Mouse (Mus musculus) T-helper 1 cell (primary cell): Measurements from ENCODE around the gene Sctr.

Experiments
- in situ Hi-C: fragments of 300-600 bp; cut with MboI, MseI; formaldehyde crosslinking; loops from one replicate; pipeline ENCODE4 v1.15.1; 2025; ENCODE audit warnings: high pct_unique_total_duplicates

The Sctr gene

GRCm38 (mm10) chr1:120100456-120101226, 93.9 kb downstream of the Sctr start:
- in situ Hi-C loops = no loop called here

- in situ Hi-C loops = no loop called here
Observed at GRCm38 (mm10) chr1:120101227-120101609, 94.5 kb downstream of the Sctr start.

DNA sequence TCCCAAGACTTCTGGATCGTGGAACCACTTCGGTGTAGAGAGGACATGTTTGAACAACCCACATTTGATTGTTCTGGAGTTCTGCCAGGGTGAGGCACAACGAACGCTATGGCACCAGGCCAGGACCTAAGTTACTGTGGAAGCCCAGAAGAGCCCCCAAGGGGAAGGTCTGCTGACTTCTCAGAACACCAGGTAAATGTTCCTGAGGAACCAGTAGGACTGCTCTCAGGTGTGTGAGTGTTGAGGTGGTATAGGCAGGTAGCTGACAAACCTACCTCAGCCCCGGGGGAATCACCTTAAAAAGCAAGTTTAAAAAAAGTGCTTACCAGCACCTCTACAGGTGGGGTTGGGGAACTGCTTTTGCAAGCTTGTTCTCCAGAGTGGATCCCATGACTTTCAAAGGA, 98.9 kb downstream of the Sctr start:
- in situ Hi-C loops = no loop called here

- in situ Hi-C loops = no loop called here
Observed at GRCm38 (mm10) chr1:120109741-120110432, 103.2 kb downstream of the Sctr start.

DNA sequence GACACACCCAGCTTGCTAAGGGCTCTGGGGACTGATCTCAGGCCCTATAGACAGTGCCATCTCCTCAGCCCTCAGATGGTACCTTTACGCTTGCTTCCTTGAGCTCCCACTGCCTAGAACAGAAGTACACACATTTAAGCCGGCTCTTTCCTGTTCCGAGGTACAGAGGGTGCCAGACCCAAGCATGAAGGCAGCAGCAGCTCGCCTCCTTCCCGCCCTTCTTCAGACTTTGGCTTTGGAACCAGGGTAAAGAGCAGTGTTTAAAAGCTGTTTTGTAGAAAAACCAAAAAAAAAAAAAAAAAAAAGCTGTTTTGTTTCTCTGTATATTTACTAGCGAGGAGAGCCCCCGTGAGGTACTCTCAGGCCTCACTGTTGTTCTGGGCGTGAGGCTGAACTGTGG, 105.1 kb downstream of the Sctr start:
- in situ Hi-C loops = no loop called here

GRCm38 (mm10) chr1:120112251-120113187, 105.8 kb downstream of the Sctr start:
- in situ Hi-C loops = no loop called here
